Mouse (Mus musculus) neutrophil, adult 5-6 weeks (primary cell): ENCODE data around the gene Col23a1. TPM values are rescaled to one million over a fixed set of nuclear protein-coding genes. Genes with fewer than 3 reads are reported as not detected.

Experiments used
- ATAC-seq: fragments of 151-379, 151-347 bp; 2 replicates; pipeline ENCODE4 v1.8.0; 2017; ENCODE audit warnings: mild to moderate bottlenecking, moderate TSS enrichment; ENCODE audit not compliant: insufficient number of reproducible peaks, poor library complexity, low FRiP score, severe bottlenecking; ENCODE audit errors: extremely low read depth
- total RNA-seq: library from RNA; stranded (forward); fragments of 200-1000 nt; gene quantifications from 2 replicates; pipeline ENCODE4 v1.2.3, GENCODE M21; 2017

The Col23a1 gene
- total RNA-seq, 1 experiment from 2014 or later: 0.81 TPM

DNA sequence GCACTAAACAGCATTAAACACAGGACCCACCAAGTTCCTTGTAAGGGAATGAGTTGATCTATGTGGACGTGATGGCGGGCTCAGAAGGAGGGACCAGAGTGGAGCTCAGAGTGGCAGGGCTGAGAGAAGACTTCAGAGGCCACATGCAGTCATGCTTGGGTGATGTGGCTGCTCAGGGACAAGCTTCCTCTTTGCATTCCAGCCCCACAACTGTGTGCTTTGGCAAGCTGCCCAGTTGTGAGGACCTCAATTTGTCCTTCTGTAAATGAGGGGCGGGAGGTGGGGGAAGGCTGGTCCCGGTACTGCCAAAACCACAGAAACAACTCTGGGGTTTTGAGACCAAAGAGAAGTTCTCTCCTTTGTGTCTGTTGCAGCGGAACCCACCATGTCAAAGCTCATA is 261.5 kb downstream of the Col23a1 start:
- ATAC-seq: 0 out of 2 replicates have a peak, but pooled peaks have one; percentile 10

DNA sequence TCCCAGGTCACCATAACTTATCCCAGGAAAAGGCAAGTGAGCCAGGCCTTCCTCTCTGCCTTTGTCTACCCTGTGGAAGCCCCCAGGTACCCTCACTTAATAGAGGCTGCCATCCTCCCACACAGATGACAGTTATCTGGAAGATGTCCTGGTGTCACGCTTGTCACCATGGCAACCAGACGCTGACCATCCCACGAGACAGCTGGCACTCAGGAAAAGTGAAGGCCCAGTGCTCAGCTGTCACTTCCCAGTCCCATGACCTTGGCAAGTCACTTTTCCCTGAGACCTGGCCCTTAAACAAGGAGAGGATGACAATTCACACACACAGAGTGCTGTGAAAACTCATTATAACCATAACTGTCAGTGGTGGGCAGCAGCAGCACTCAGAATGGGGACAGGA is 262.4 kb downstream of the Col23a1 start:
- no peak for ATAC-seq

DNA sequence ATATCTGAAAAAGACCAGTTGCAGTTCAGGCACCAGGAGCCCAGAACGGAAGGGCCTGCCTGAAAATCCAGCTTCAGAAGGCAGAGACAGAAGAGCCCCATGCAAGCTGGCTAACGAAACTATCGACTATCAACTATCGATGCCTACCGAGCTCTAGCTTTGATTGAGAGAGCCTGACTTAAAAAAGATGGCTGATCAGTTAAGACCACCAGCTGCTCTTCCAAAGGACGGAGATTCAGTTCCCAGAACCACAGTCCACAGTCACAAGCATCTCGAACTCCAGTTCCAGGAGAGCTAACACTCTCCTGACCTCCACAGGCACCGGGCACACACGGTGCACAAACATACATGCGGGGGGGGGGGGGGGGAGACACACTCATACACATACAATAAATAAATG is 264.9 kb downstream of the Col23a1 start:
- ATAC-seq: no peak

DNA sequence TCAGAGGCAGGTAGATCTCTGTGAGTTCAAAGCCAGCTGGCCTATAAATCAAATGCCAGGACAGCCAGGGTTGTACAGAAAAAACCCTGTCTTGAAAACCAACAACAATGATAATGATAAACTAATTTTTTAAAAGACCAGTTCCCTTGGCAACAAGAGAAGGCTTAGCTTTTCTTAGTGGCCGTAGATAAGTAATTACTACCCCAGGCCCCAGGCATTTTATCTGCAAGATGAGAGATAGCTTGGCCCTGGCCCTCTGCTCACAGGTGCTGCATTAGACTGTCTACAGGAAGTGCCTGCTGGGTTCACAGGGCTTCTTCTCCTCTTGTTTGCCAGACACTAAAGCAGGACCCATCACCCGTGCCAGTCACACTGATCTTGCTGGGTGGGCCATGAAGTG is 265.3 kb downstream of the Col23a1 start:
- ATAC-seq: no peak

DNA sequence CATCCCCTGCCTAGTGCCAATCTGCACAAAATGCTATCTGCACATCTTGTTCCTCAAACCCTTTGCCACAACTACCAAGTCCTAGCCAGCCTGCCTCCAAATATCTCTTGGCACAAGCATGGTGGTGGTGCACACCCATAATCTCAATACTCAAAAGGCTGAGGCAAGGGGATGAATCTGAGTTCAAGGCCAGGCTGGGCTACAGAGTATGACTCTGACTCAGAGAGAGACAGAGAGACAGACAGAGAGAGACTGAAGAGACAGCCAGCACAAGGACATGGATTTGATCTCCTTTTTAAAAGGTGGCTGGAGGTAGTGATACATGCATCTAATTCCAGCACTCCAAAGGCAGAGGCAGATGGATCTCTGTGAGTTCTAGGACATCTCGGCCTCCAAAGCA is 273.6 kb downstream of the Col23a1 start:
- ATAC-seq: no peak

DNA sequence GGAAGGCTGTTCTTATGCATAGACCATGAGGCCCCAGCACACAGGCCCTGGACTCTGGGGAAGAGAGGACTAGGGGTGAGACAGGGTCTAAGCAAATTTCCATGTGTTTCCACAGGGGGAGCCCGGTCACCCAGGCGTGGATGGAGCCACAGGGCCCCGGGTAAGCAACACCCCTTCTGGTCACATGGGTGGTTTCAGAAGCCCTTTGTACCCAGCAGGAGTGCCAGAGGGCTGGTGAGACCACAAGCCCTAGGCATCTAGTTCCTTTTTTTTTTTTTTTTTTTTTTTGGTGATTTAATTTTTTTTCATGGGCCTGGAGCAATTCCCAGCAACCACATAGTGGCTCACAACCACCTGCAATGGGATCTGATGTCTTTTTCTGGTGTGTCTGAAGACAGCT is 275.3 kb downstream of the Col23a1 start:
- ATAC-seq: 0 out of 2 replicates have a peak, but pooled peaks have one; percentile 27

DNA sequence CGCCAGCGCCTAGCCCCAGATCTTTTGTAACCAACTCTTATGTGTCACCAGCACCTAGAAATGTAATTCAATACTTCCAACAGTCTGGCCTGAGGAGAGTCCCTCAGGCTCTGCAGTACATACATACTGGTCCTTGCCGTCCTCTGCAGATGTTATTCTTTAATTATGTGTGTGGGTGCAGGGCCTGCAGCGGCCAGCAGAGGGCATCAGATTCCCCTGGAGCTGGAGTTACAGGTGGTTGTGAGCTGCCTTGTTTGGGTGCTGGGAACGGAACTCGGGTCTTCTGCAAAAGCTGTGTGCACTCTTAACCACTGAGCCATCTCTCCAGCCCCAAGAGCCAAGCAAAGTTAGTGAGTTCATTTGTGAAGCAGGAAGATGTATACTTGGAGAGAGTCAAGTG is 276.2 kb downstream of the Col23a1 start:
- no peak for ATAC-seq

DNA sequence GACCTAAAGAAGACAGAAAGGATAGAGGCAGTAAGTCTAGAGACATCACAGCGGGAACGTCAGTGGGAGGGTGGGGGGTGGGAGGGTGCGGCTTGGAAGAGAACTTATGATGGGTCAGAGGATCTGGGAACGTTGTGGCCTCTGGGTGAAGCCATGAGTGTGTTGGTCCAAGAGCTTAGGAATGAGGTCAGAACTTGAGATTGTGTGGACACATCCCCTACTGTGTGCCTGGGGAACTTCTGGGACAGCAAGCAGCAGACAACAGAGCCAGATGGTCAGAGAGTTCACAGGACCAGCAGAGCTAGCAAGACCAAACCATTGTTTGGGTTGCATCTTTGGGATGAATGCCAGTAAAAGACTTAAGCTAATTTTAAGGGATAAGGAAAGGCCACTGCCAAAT is 279.1 kb downstream of the Col23a1 start:
- ATAC-seq: no peak

DNA sequence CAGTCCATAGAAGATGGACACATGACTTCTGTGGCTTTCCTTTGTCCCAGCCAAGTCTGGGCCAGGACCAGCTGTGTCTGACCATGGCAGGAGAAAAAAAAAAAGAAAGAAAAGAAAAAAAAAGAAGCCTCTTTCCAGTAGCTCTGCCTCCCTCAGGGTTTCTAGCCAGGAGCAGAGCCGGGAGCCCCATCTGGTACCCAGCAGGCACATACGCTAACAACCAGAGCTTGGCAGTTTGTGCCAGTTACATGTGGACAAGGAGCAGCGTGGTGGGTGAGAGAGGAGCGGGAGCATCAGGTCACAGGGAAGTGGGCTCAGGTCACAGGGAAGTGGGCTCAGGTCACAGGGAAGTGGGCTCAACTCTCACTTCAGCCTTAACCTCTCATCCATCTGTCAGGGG is 286.7 kb downstream of the Col23a1 start:
- ATAC-seq: no peak

DNA sequence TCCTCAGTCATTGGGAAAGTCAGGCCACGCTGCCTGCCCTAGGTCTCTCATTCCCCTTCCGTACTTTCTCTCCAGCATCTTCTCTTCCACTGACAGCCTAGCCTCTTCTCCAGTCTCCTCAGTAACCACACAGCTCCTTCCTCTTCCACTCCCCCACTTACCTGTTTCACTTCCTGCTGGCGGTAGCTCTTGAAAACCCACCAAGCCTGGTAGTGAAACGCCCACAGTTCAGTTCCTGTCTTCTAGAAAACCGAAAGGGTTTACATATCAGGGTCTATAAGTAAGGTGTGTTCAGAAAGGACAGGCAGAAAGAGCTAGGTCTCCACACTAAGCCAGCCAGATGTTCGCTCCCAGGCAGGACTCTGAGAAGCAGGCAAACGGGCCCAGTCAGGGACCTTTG is 287.9 kb downstream of the Col23a1 start:
- peak; percentile 83 for ATAC-seq

DNA sequence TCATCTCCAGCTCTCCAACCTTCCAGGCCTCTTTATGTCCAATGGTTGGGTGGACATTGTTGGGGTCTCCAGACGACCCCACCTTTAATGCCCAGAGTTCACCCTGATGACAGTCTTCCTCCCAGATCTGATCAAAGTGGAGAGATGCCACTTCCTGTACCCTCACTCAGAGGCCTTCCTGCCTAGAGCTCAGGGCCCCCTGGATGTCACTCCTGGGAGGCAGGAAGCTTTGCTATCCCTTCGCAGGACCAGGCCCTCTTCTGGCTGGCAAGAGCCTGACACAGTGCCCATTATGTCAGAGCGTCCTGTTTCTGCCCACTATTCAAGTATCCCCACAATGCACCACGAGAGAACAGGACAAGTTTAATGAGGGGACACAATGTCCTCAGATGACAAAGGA is 289.3 kb downstream of the Col23a1 start:
- ATAC-seq: no peak

DNA sequence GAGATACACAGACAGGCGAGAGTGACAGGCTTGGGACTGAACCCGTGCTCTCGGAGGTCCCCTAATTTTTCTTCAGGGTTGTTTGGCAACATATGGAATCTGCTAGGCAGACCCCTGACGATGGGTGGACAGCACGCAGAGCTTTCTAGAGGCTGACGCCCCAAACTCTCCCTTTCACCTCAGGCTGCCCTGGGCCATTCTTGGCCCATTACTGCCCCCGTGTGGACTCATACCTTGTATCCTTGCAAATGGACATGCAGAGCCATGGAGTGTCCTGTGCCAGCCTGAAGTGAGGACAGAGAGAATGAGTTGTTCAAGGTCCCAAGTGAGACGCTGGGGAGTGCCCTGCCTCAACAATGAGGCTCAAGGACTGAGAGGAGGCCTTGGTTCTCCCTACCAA is 293.0 kb downstream of the Col23a1 start:
- peak; percentile 55 for ATAC-seq

DNA sequence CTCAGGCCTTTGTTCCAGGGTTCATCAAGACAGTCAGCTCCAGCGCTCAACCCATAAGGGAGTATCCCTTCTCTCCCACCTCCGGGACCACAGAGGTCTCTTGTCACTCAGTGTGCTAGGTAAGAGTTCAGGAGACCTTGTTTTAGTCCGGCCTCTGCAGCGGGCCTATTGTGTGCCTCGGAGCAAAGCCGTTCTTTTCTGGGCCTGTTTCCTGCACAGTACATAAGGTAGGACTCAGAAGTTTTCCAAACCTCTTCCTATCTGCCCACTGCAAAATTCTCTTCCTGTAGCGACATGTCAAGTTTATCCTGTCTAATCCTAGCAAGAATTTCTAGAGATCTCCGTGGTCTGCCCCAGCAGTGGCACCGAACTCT is 294.3 kb downstream of the Col23a1 start:
- no peak for ATAC-seq

DNA sequence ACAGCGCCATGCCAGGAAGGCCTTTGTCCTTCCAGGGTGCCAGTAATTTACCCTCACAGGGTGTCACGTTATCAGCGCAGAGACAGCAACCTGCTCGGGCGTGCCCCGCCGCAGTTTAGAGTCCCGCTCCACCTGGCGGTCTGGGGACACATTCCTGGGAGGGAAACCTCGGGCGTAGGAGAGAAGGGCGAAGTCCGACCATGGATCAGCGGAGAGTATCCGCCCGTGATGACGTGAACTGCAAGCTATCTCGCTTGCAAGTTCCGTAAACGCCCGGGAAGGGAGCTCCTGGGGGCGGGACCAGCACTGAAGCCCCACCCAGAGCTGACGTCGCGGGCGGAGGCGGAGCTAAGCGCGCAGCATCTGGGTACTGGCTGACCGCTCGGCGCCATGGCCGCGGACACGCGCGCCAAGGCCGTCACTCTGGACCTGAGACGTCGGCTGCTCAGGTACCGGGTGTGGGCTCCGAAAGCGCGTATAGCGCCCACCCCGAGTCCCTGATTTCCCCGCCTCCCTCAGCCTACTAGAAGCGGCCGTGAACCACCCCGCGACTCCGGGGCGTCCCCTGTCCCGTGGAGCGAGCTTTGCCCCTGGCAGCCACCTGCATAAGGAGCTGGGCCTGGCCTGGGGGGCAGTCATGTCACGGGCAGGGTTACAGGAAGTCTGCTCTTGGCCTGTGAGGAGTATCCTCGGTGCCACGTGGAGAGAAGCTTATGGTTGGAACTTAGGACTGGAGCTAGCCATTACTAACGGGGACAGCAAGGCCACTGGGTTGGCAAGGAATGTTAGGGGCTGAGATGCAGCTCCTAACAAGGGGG is 294.9 kb downstream of the Col23a1 start, which contains the start of gene Phykpl:
Gene Phykpl, plus strand, starts transcription at position 327 of the 818 bp plus-strand sequence.
- ATAC-seq: peak; percentile 88

DNA sequence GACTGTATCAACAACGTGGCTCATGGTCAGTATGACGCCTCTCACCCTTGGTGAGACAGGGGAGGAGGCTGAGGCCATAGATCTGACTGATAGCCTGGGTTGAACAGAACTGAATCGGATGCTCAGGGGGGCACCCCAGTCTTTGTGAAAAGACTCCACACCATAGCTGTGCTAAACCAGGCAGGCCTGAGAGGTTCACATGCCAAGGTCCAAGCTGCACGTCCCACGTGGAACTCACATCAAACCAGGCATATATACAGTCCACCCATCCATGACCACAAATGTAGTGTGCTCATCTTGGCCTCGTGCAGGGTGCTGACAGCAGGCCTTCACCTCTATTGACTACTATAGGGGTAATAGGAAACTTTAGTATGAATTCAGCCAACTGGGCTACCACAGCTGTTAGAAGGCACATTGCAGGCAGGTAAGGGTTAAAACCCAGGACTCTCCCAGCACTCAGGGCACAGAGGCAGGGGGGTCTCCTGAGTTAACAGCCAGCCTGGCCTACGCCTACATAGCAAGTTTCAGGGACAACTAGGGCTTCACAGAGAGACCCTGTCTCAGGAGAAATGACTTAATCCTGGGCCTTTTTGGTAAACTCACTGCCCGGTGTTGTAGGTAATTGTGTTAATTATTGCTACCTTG is 296.0 kb downstream of the Col23a1 start:
- no peak for ATAC-seq

DNA sequence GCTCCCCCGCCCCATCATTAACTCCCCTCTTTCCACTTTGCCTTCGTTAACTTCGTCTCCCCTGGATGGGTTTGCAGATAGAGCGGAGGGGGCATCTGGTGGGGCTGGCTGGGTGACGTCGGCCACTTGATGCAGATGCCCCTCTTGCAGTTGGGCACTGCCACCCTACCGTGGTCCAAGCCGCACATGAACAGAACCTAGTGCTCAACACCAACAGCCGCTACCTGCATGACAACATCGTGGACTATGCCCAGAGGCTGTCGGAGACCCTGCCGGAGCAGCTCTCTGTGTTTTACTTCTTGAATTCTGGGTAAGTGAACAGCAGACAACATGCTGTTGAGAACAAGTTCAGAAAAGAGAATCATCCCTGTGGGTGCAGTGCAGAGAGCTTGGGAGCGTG is 296.7 kb downstream of the Col23a1 start:
- ATAC-seq: no peak

DNA sequence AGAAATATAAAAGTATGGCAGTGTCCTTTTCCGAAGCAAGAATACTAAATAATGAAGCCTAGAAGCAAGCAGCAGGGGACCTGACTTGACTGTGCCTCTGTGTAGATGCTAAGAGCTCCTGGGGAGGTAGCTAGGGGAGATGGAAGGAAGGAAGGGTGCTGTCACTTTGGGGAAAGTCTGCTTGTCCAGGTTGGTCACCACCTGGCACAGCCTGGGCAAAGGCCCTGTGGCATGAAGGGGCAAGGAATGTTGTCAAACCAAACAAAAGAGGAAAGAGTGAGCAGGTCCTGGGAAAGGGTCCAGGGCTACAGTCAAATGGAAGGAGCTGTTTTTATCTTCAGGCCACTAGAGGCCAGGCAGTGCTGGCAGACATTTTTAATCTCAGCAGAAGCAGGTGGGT is 297.3 kb downstream of the Col23a1 start:
- ATAC-seq: no peak

DNA sequence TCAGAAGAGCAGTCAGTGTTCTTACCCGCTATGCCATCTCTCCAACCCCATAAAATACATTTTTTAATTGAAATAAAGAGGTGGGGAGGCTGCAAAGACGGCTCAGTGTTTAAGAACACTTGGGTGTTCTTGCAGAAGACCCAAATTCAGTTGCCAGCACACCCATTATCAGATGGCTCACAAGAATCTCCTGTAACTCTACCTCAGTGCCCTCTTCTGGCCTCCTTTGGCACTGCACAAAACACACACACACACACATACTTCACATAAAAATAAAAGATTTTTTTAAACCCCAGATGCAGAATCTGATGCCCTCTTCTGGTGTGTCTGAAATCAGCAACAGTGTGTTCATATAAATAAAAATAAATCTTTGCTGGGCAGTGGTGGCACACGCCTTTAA is 299.1 kb downstream of the Col23a1 start:
- no peak for ATAC-seq

DNA sequence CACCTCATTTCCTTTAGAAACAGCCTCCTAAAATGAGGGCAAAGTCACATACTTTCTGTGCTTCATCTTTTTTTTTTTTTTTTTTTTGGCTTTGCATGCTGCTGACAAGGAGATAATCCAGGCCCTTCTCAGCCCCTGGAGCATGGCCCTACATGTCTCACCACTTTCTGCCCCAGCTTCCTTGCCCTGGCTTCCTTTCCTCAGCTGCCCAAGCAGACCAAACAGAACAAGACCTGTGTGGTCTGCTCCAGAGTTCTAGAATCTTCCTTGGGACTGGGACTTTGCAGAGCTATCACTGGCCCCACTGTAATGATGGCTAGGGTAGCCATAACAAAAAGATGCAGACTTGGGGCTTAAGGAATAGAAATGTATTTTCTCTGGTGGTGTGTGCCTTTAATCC is 300.3 kb downstream of the Col23a1 start:
- no peak for ATAC-seq

DNA sequence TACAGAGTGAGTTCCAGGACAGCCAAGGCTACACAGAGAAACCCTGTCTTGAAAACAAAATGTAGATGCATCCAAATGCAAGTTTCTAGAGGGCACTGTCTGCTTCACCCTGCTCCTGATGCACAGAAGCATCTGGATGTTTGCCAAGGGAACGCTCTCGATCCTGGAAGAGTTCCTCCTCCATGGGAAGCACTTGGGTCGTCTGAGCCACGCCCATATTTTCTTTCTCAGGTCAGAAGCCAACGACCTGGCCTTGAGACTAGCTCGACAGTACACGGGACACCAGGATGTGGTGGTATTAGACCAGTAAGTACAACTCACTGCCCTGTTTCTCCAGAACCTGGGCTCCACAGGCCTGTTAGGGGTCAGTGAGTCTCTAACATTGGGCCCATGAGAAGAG is 301.4 kb downstream of the Col23a1 start:
- no peak for ATAC-seq

DNA sequence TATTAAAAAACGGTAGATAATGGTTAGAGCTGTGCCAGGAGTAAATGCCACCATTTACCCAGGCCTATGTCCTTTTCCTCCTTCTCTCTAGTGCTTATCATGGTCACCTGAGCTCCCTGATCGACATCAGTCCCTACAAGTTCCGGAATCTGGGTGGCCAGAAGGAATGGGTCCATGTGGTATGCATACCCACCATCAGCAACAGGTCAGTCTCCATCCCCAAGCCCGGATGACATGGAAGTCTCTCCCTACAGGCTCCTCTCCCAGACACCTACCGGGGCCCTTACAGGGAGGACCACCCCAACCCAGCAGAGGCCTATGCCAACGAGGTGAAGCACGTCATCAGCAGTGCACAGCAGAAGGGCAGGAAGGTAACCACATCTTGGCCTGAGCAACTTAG is 302.2 kb downstream of the Col23a1 start:
- ATAC-seq: no peak
